Mouse (Mus musculus) hindbrain, embryonic 14.5 days (tissue): ENCODE data around the gene Nceh1. TPM values are rescaled to one million over a fixed set of nuclear protein-coding genes. Genes with fewer than 3 reads are reported as not detected.

Experiments used
- ATAC-seq: fragments of 200-750 bp; cut with Nextera tagmentation; 2 replicates; pipeline ENCODE4 v1.8.0; 2017; ENCODE audit warnings: moderate number of reproducible peaks, mild to moderate bottlenecking, moderate TSS enrichment, moderate library complexity; ENCODE audit not compliant: low FRiP score
- DNase-seq: peaks from one replicate; pipeline ENCODE4 v3.0.0-alpha.2; 2015; ENCODE audit warnings: low spot score
- H3K27ac ChIP-seq: fragments of 300-500 bp; sonication (generic); 2 replicates; pipeline ENCODE4 v1.5.1; 2014; ENCODE audit warnings: mild to moderate bottlenecking, moderate library complexity
- H3K27me3 ChIP-seq: fragments of 300-500 bp; sonication (generic); 2 replicates; pipeline ENCODE4 v1.6.1; 2014; ENCODE audit warnings: mild to moderate bottlenecking, low read length, mixed read lengths; ENCODE audit not compliant: control insufficient read depth, insufficient read depth
- H3K36me3 ChIP-seq: fragments of 300-500 bp; sonication (generic); replicated peaks from 2 replicates; pipeline ENCODE4 v1.6.1; 2014; ENCODE audit not compliant: control insufficient read depth, insufficient read depth
- H3K4me1 ChIP-seq: fragments of 300-500 bp; sonication (generic); replicated peaks from 2 replicates; pipeline ENCODE4 v1.6.1; 2014; ENCODE audit warnings: antibody characterized with exemption, low read length, mixed read lengths; ENCODE audit not compliant: control insufficient read depth, insufficient read depth
- H3K4me2 ChIP-seq: fragments of 300-500 bp; sonication (generic); replicated peaks from 2 replicates; pipeline ENCODE4 v1.6.1; 2014; ENCODE audit warnings: mild to moderate bottlenecking, moderate library complexity
- H3K4me3 ChIP-seq: fragments of 300-500 bp; sonication (generic); replicated peaks from 2 replicates; pipeline ENCODE4 v1.5.1; 2014; ENCODE audit warnings: mild to moderate bottlenecking, low read length
- H3K9ac ChIP-seq: fragments of 300-500 bp; sonication (generic); 2 replicates; pipeline ENCODE4 v1.6.1; 2014
- H3K9me3 ChIP-seq: fragments of 300-500 bp; sonication (generic); 2 replicates; pipeline ENCODE4 v1.6.1; 2016; ENCODE audit warnings: low read length; ENCODE audit not compliant: control insufficient read depth
- WGBS: fragments of 180-500 bp; shearing (Covaris S2); extraction: QIAGEN DNeasy Blood & Tissue Kit; methylation state at CpG from one replicate; pipeline ENCODE4 v1.1.7; 2014; 5-methylcytosine and 5-hydroxymethylcytosine counted together
- polyA plus RNA-seq: library from polyadenylated mRNA; unstranded; fragments of >200 nt; fragmentation: Nextera tagmentation; extraction: Ambion mirVana; gene quantifications from 2 replicates; pipeline ENCODE4 v1.2.1, GENCODE M21; 2014

The Nceh1 gene
- polyA plus RNA-seq, 1 experiment from 2014 or later, result 11.5 TPM

- H3K4me1 ChIP-seq, result no peaks in the 10 kb centered on the region
- H3K27ac ChIP-seq, result no peak overlapping the region
- no peaks in the 10 kb centered on the region for H3K27me3 ChIP-seq
- H3K36me3 ChIP-seq, result no peaks in the 10 kb centered on the region
- 69% methylated on average over 4 of the region's 4 CpGs for WGBS
- ATAC-seq (no peak), DNase-seq (no peak)
- H3K9ac ChIP-seq, result no peak overlapping the region
- no peaks in the 10 kb centered on the region for H3K9me3 ChIP-seq
- no peak overlapping the region for H3K4me3 ChIP-seq
- H3K4me2 ChIP-seq, result no peak overlapping the region
Observed at GRCm38 (mm10) chr3:27300451-27300850, 117.7 kb downstream of the Nceh1 start.

- Histone ChIP-seq H3K4me3 (no peak overlapping the region), H3K9me3 (no peaks in the 10 kb centered on the region), H3K4me1 (no peaks in the 10 kb centered on the region), H3K36me3 (no peaks in the 10 kb centered on the region), H3K27me3 (no peaks in the 10 kb centered on the region), H3K4me2 (no peak overlapping the region), H3K27ac (no peak overlapping the region), H3K9ac (no peak overlapping the region)
- ATAC-seq, result no peak
- WGBS, result 71% methylated on average over 9 of the region's 9 CpGs
- DNase-seq, result no peak
Observed at GRCm38 (mm10) chr3:27302339-27303022, 119.7 kb downstream of the Nceh1 start.

GRCm38 (mm10) chr3:27306815-27307214 lies 124.0 kb downstream of the Nceh1 start:
- no peak overlapping the region for H3K9ac ChIP-seq
- no peaks in the 10 kb centered on the region for H3K36me3 ChIP-seq
- ATAC-seq, result no peak
- H3K27ac ChIP-seq, result no peak overlapping the region
- H3K9me3 ChIP-seq, result no peaks in the 10 kb centered on the region
- H3K4me1 ChIP-seq, result no peaks in the 10 kb centered on the region
- WGBS, result 79% methylated on average over 10 of the region's 10 CpGs
- H3K27me3 ChIP-seq, result no peaks in the 10 kb centered on the region
- H3K4me3 ChIP-seq, result no peak overlapping the region
- H3K4me2 ChIP-seq, result no peak overlapping the region
- DNase-seq, result no peak

GRCm38 (mm10) chr3:27310973-27311372 lies 128.2 kb downstream of the Nceh1 start:
- Histone ChIP-seq H3K4me1 (no peaks in the 10 kb centered on the region), H3K27me3 (no peaks in the 10 kb centered on the region), H3K9ac (no peak overlapping the region), H3K9me3 (no peaks in the 10 kb centered on the region), H3K36me3 (no peaks in the 10 kb centered on the region), H3K27ac (no peak overlapping the region), H3K4me3 (no peak overlapping the region), H3K4me2 (no peak overlapping the region)
- 98% methylated on average over 7 of the region's 7 CpGs for whole genome bisulfite sequencing
- ATAC-seq (no peak), DNase-seq (no peak)

- WGBS, result 95% methylated on average over 4 of the region's 4 CpGs
- ATAC-seq, result no peak
- H3K27me3 ChIP-seq, result no peaks in the 10 kb centered on the region
Observed at GRCm38 (mm10) chr3:27311475-27311874, 128.7 kb downstream of the Nceh1 start.

GRCm38 (mm10) chr3:27314506-27315164 lies 131.9 kb downstream of the Nceh1 start:
- no peak for DNase-seq
- Histone ChIP-seq H3K27me3 (no peaks in the 10 kb centered on the region), H3K9ac (no peak overlapping the region), H3K9me3 (no peaks in the 10 kb centered on the region), H3K4me3 (no peak overlapping the region), H3K4me2 (no peak overlapping the region), H3K27ac (no peak overlapping the region), H3K4me1 (no peaks in the 10 kb centered on the region), H3K36me3 (no peaks in the 10 kb centered on the region)
- ATAC-seq, result no peak
- WGBS, result 77% methylated on average over 2 of the region's 2 CpGs

More at GRCm38 (mm10) chr3:27311475-27311874, 128.7 kb downstream of the Nceh1 start:
- no peak overlapping the region for H3K27ac ChIP-seq
- no peak overlapping the region for H3K4me3 ChIP-seq
- H3K9ac ChIP-seq, result no peak overlapping the region
- no peaks in the 10 kb centered on the region for H3K4me1 ChIP-seq
- H3K4me2 ChIP-seq, result no peak overlapping the region
- H3K9me3 ChIP-seq, result no peaks in the 10 kb centered on the region
- DNase-seq, result no peak
- no peaks in the 10 kb centered on the region for H3K36me3 ChIP-seq

GRCm38 (mm10) chr3:27316559-27317287 lies 134.0 kb downstream of the Nceh1 start, which contains the start of gene Tnfsf10:
Tnfsf10 (plus strand) TSS chr3:27317028.
- Histone ChIP-seq H3K4me1 (no peaks in the 10 kb centered on the region), H3K9ac (no peak within 1 kb of the TSS), H3K27ac (no peak within 1 kb of the TSS), H3K4me3 (no peak within 1 kb of the TSS), H3K36me3 (no peaks in the 10 kb centered on the region), H3K27me3 (no peaks in the 10 kb centered on the region), H3K4me2 (no peak within 1 kb of the TSS), H3K9me3 (no peaks in the 10 kb centered on the region)
- 69% methylated on average over 9 of the region's 9 CpGs for WGBS
- ATAC-seq, result no peak
- DNase-seq, result no peak

- Histone ChIP-seq H3K4me2 (no peak overlapping the region), H3K36me3 (no peaks in the 10 kb centered on the region), H3K9ac (no peak overlapping the region), H3K9me3 (no peaks in the 10 kb centered on the region), H3K4me1 (no peaks in the 10 kb centered on the region), H3K27ac (no peak overlapping the region), H3K27me3 (no peaks in the 10 kb centered on the region), H3K4me3 (no peak overlapping the region)
- ATAC-seq (no peak), DNase-seq (no peak)
- 69% methylated on average over 4 of the region's 4 CpGs for WGBS
Observed at GRCm38 (mm10) chr3:27317288-27318024, 134.7 kb downstream of the Nceh1 start.

DNA sequence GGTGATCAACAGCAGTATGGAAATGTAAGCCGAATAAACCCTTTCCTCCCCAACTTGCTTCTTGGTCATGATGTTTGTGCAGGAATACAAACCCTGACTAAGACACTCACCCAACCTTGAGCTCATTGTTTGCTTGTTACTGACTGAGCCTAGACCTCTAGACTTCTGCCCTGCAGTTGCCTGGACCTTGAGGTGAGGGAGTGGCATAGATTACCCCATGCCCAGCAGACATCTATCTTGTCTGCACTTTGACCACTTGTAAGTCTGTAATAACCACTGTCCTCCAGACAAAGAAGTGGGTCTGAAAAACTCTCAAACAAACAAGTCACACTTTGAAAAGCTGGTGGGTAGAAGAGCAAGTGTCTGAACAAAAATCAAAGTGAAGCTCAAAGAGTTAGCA lies 136.9 kb downstream of the Nceh1 start:
- no peak overlapping the region for H3K4me2 ChIP-seq
- ATAC-seq (no peak), DNase-seq (no peak)
- no peak overlapping the region for H3K9ac ChIP-seq
- no peaks in the 10 kb centered on the region for H3K27me3 ChIP-seq
- H3K4me1 ChIP-seq, result no peaks in the 10 kb centered on the region
- no peak overlapping the region for H3K4me3 ChIP-seq
- no peak overlapping the region for H3K27ac ChIP-seq
- no peaks in the 10 kb centered on the region for H3K36me3 ChIP-seq
- H3K9me3 ChIP-seq, result no peaks in the 10 kb centered on the region
- WGBS, result 100% methylated on average over 1 of the region's 1 CpGs
